Mouse (Mus musculus) intestine, postnatal 0 days (tissue): ENCODE data around the gene Gm20503. TPM values are rescaled to one million over a fixed set of nuclear protein-coding genes. Genes with fewer than 3 reads are reported as not detected.

Experiments
- ATAC-seq: fragments of 200-750 bp; cut with Nextera tagmentation; 2 replicates; pipeline ENCODE4 v1.8.0; 2017; ENCODE audit warnings: mild to moderate bottlenecking, moderate TSS enrichment, moderate library complexity
- H3K27ac ChIP-seq: fragments of 300-500 bp; sonication (generic); 2 replicates; pipeline ENCODE4 v1.5.1; 2014; ENCODE audit warnings: mild to moderate bottlenecking, low read depth, low read length, moderate library complexity
- H3K27me3 ChIP-seq: fragments of 300-500 bp; sonication (generic); replicated peaks from 2 replicates; pipeline ENCODE4 v1.6.1; 2014; ENCODE audit warnings: low read length, mixed read lengths; ENCODE audit not compliant: control insufficient read depth, insufficient read depth
- H3K36me3 ChIP-seq: fragments of 300-500 bp; sonication (generic); 2 replicates; pipeline ENCODE4 v1.6.1; 2014; ENCODE audit warnings: mild to moderate bottlenecking, moderate library complexity; ENCODE audit not compliant: control insufficient read depth, insufficient read depth
- H3K4me1 ChIP-seq: fragments of 300-500 bp; sonication (generic); replicated peaks from 2 replicates; pipeline ENCODE4 v1.6.1; 2014; ENCODE audit warnings: antibody characterized with exemption, low read length, mixed read lengths; ENCODE audit not compliant: control insufficient read depth, insufficient read depth
- H3K4me2 ChIP-seq: fragments of 300-500 bp; sonication (generic); replicated peaks from 2 replicates; pipeline ENCODE4 v1.6.1; 2014; ENCODE audit warnings: low read depth, mild to moderate bottlenecking, moderate library complexity
- H3K4me3 ChIP-seq: fragments of 300-500 bp; sonication (generic); 2 replicates; pipeline ENCODE4 v1.5.1; 2014; ENCODE audit warnings: low read depth, low read length
- H3K9ac ChIP-seq: fragments of 300-500 bp; sonication (generic); 2 replicates; pipeline ENCODE4 v1.6.1; 2014; ENCODE audit warnings: mild to moderate bottlenecking, low read depth, low read length
- H3K9me3 ChIP-seq: fragments of 300-500 bp; sonication (generic); 2 replicates; pipeline ENCODE4 v1.6.1; 2016; ENCODE audit warnings: mixed run types; ENCODE audit not compliant: control insufficient read depth
- CTCF ChIP-seq: sonication (generic); IDR thresholded peaks from 2 replicates; pipeline ENCODE4 v1.5.1; 2016; ENCODE audit warnings: low read depth, mild to moderate bottlenecking, control low read depth, antibody characterized with exemption, moderate library complexity
- WGBS: fragments of 180-500 bp; shearing (Covaris S2); extraction: QIAGEN DNeasy Blood & Tissue Kit; methylation state at CpG from one replicate; pipeline ENCODE4 v1.1.7; 2014; 5-methylcytosine and 5-hydroxymethylcytosine counted together
- polyA plus RNA-seq: library from polyadenylated mRNA; unstranded; fragments of >200 nt; fragmentation: Nextera tagmentation; extraction: Ambion mirVana; gene quantifications from 2 replicates; pipeline ENCODE4 v1.2.1, GENCODE M21; 2015

Gene Gm20503
- polyA plus RNA-seq = 18.6 and 24.2 TPM in 2 replicates

DNA sequence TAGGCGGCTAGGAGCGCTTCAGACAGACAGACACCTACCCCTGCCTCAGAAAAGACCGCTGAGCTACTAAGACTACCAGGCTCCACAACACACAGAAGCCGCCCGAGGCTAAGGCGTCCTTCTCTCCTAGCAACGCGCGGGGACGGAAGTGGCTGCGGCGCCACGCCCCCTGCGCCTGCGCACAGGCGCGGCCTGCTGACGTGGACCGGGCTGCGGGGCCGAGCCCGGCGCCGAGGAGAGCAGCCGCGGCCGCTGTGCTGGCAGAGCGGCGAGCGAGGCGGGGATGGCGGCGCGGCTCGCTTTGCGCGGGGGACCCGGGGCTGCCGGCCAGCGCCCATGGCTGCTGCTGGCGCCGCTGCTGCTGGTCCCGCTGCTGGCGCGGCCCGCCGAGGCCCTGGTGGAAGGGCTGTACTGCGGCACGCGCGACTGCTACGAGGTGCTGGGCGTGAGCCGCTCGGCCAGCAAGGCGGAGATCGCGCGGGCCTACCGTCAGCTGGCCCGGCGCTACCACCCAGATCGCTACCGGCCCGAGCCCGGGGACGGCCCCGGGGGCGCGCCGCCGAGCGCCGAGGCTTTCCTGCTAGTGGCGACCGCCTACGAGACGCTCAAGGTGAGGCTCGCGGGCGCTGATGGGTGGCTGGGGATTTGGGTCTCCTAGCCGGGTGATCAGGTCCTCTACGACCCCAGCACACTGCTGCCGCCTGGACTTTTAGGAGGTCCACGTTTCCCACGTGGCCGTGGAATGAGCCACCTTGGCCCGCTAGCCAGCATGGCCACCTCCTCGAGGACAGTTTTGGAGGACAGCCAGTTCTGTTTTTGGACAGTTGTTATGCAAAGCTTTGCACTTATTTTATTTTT lies at the start of gene Gm20503:
Gene Gm20503, plus strand, starts transcription at position 263 of the 858 bp plus-strand sequence.
- ATAC-seq = peak; percentile 96
- no peak for TF ChIP-seq CTCF
- under 1% methylated on average over 85 of the region's 89 CpGs for WGBS

DNA sequence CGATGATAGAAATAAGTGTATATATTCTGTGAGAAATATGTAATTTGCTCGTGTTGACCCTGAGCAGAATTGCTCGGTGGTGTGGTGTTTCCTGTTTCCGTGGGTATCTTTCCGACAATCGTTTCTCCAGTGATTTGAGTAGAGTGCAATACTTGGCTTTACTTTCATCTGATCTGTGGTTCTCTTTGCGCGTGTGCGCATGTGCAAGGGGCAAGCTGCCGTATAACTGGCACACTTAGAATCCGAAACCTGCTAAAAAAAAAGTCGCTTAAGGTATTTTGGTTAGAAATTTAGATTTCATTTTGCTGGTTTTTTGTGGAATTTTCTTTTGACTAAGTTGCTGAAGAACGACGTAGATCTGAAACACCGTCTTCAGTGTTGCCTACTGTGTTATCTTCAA lies 41.3 kb upstream of the Gm20503 start:
- no peak overlapping the region for H3K9ac ChIP-seq
- H3K27ac ChIP-seq = no peak overlapping the region
- no peaks in the 10 kb centered on the region for H3K4me1 ChIP-seq
- H3K4me2 ChIP-seq = no peak overlapping the region
- H3K4me3 ChIP-seq = no peak overlapping the region
- WGBS = 90% methylated on average over 15 of the region's 15 CpGs
- no peak for TF ChIP-seq CTCF
- no peak for ATAC-seq
- no peaks in the 10 kb centered on the region for H3K27me3 ChIP-seq
- no peaks in the 10 kb centered on the region for H3K36me3 ChIP-seq
- no peaks in the 10 kb centered on the region for H3K9me3 ChIP-seq

More for the DNA sequence above, at the start of gene Gm20503:
- Histone ChIP-seq H3K4me1 (peaks cover 4% of the 10 kb centered on the region), H3K27ac (peak within 1 kb of the TSS; percentile 88), H3K4me3 (peak within 1 kb of the TSS; percentile 90), H3K9ac (peak within 1 kb of the TSS; percentile 90), H3K9me3 (no peaks in the 10 kb centered on the region), H3K27me3 (no peaks in the 10 kb centered on the region), H3K36me3 (no peaks in the 10 kb centered on the region), H3K4me2 (peak within 1 kb of the TSS; percentile 79)

DNA sequence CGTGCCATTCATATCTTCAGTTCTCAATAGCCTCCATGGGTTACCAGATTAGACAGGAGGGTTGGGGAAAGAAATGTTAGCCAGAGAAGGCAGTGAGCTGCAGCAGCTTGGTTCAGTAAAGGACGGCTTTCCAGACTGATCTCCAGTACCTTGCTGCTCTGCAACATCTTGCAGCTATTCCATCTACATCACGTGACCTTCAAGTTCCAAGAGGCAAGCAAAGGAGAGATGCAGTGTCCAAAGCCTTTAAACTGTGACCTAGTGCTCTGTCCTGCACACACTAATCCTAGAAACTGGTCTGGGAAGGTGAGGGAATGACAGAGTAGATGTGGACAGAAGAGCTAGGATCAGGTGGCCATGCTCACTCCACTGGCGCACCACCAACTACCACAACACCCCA lies 39.7 kb upstream of the Gm20503 start:
- WGBS = 97% methylated on average over 4 of the region's 4 CpGs

DNA sequence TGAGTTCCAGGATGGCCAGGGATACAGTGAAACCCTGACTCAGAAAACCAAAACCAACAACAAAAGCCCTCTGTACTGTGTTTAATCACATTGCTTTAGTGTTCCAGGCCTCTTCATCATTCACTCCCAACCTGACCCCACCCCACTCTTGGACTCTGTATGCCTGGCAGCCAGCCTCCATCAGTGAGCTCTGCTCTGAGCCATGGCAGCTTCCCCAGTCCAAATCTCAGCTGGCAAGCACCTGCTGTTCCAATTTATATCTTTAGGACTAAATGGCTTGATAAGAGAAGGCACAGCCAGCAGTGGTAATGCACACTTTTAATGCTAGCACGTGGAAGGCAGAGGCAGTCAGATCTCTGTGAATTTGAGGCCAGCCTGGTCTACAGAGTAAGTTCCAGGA lies 37.9 kb upstream of the Gm20503 start:
- 76% methylated on average over 1 of the region's 1 CpGs for WGBS

More for the DNA sequence above, 39.7 kb upstream of the Gm20503 start:
- no peak overlapping the region for H3K4me3 ChIP-seq
- TF ChIP-seq CTCF = no peak
- H3K4me2 ChIP-seq = no peak overlapping the region
- no peaks in the 10 kb centered on the region for H3K27me3 ChIP-seq
- H3K36me3 ChIP-seq = no peaks in the 10 kb centered on the region
- H3K4me1 ChIP-seq = no peaks in the 10 kb centered on the region
- no peak overlapping the region for H3K9ac ChIP-seq
- no peaks in the 10 kb centered on the region for H3K9me3 ChIP-seq
- ATAC-seq = no peak
- H3K27ac ChIP-seq = no peak overlapping the region

DNA sequence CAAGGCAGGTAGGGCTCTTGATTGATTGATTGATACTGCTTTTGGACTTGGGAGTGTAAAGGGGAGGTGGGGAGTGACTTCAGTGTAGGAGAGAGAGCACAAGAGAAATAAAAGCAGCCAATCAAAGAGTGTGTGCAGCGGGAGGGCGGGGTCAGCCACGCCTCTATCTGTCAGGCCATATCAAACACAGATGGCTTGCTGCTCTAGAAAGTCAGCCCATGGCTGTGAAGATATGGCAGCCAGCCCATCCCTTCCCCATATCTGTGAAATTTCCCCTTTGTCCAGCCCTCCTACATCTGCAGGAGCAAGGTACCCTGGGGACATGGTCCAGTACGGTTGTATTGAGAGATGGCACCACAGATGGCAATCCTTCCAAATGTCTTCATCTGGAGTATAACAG lies 32.3 kb upstream of the Gm20503 start:
- Histone ChIP-seq H3K9ac (no peak overlapping the region), H3K36me3 (peaks cover 32% of the 10 kb centered on the region), H3K27me3 (no peaks in the 10 kb centered on the region), H3K27ac (no peak overlapping the region), H3K4me2 (no peak overlapping the region), H3K4me3 (no peak overlapping the region), H3K4me1 (no peaks in the 10 kb centered on the region), H3K9me3 (no peaks in the 10 kb centered on the region)
- TF ChIP-seq CTCF = no peak
- ATAC-seq = no peak
- WGBS = 85% methylated on average over 4 of the region's 4 CpGs

More for the DNA sequence above, 37.9 kb upstream of the Gm20503 start:
- Histone ChIP-seq H3K27me3 (no peaks in the 10 kb centered on the region), H3K4me1 (no peaks in the 10 kb centered on the region), H3K27ac (no peak overlapping the region), H3K4me2 (no peak overlapping the region), H3K9ac (no peak overlapping the region), H3K4me3 (no peak overlapping the region), H3K9me3 (no peaks in the 10 kb centered on the region), H3K36me3 (peaks cover 9% of the 10 kb centered on the region; the same call in 1 of the 2 replicates)
- TF ChIP-seq CTCF = no peak
- no peak for ATAC-seq

DNA sequence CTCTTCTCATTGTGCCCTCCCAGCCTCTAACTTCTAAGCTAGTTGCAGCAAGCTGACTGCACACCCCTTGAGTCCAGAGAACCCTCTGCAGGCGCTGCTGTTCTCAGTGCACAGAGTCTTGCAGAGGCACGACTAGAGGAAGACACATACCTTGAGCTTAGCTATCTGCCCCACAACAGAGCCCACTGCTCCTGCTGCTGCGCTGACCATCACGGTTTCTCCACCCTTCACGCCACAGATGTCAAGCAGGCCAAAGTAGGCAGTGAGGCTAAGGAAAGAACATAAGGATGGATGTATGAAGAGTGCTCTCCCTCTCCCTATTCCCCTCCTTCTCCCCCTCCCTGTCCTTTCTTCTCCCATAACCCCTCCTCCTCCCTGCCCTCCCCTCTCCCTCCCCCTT lies 27.3 kb upstream of the Gm20503 start:
- Histone ChIP-seq H3K9me3 (no peaks in the 10 kb centered on the region), H3K4me2 (no peak overlapping the region), H3K27me3 (no peaks in the 10 kb centered on the region), H3K36me3 (peaks cover 37% of the 10 kb centered on the region), H3K9ac (no peak overlapping the region), H3K4me3 (no peak overlapping the region), H3K27ac (no peak overlapping the region), H3K4me1 (no peaks in the 10 kb centered on the region)
- no peak for TF ChIP-seq CTCF
- WGBS = 89% methylated on average over 5 of the region's 5 CpGs
- ATAC-seq = no peak
